Mouse (Mus musculus) embryonic stem cell, embryonic (primary cell): ENCODE data around the gene Cog2.

Experiments used
- CTCF ChIA-PET, 4 experiments: fragments of 300-600 bp in 2 of 4; fragments of 350-600 bp in 2 of 4; sonication (Branson Sonifier 250); formaldehyde crosslinking; loops; one replicate each; lab custom pipeline; 2022; ENCODE audit warnings: inconsistent platforms in 2 of 4; lab: Charles Lee
- POLR2A ChIA-PET, 4 experiments: fragments of 300-600 bp in 2 of 4; fragments of 350-600 bp in 2 of 4; sonication (Branson Sonifier 250); formaldehyde crosslinking; loops; one replicate each; lab custom pipeline; 2022; ENCODE audit warnings: antibody characterized with exemption in 4 of 4, inconsistent platforms in 1 of 4; lab: Charles Lee

Gene Cog2

GRCm38 (mm10) chr8:124546371-124546770 is 25.8 kb downstream of the Cog2 start:
- POLR2A ChIA-PET = interaction anchor here in 2 of 4 experiments (0.6 to 3.0 kb wide), 8 partner anchors 11 to 131 kb away, joined by 3 to 21 read pairs (median 3); no protein-coding TSS in a partner anchor
- CTCF ChIA-PET = interaction anchor here in 3 of 4 experiments (0.6 to 1.3 kb wide), 5 partner anchors 11 to 246 kb away, joined by 3 to 7 read pairs (median 3); partner anchors contain the start of gene Trim67 (in 1 of the 3)

- POLR2A ChIA-PET = interaction anchor here in 2 of 4 experiments (0.6 to 3.0 kb wide), 8 partner anchors 11 to 69 kb away, joined by 3 to 21 read pairs (median 3); partner anchors contain the start of gene Cog2 (in 1 of the 2)
- CTCF ChIA-PET = interaction anchor here in 2 of 4 experiments (0.6 to 1.1 kb wide), 3 partner anchors 12 to 246 kb away, joined by 3 to 4 read pairs (median 4); partner anchors contain the start of gene Trim67 (in 1 of the 2)
Measured at GRCm38 (mm10) chr8:124546815-124547214, 26.2 kb downstream of the Cog2 start.

- POLR2A ChIA-PET = interaction anchor here in 2 of 4 experiments (0.6 to 3.0 kb wide), 9 partner anchors 11 to 69 kb away, joined by 3 to 21 read pairs (median 3); partner anchors contain the start of gene Cog2 (in 1 of the 2)
- CTCF ChIA-PET = interaction anchor here in 3 of 4 experiments (0.9 to 1.6 kb wide), 4 partner anchors 12 to 27 kb away, joined by 3 to 4 read pairs (median 4); partner anchors contain the start of gene Cog2 (in 1 of the 3)
Measured at GRCm38 (mm10) chr8:124547269-124547668, 26.7 kb downstream of the Cog2 start.

- ChIA-PET CTCF (interaction anchor here in 2 of 4 experiments (0.7 to 2.8 kb wide), 5 partner anchors 25 to 154 kb away, joined by 3 to 11 read pairs (median 3); partner anchors contain the start of gene Cog2 (in 1 of the 2)), POLR2A (interaction anchor here in 3 of 4 experiments (0.6 to 1.9 kb wide), 8 partner anchors 8 to 29 kb away, joined by 3 to 5 read pairs (median 3); partner anchors contain the start of gene Cog2 (in 2 of the 3))
Measured at GRCm38 (mm10) chr8:124548187-124548586, 27.6 kb downstream of the Cog2 start.

GRCm38 (mm10) chr8:124551011-124551661 is 30.6 kb downstream of the Cog2 start:
- CTCF ChIA-PET = interaction anchor here in 2 of 4 experiments (0.6 to 1.8 kb wide), 2 partner anchors 23 to 96 kb away, joined by 5 to 10 read pairs; no protein-coding TSS in a partner anchor
- POLR2A ChIA-PET = interaction anchor here in 1 of 4 experiments (1.0 kb wide), 1 partner anchor 30 kb away, joined by 4 read pairs; the partner anchor contains the start of gene Cog2

- ChIA-PET POLR2A (interaction anchor here in 1 of 4 experiments (1.7 kb wide), 1 partner anchor 18 kb away, joined by 7 read pairs; no protein-coding TSS in a partner anchor), CTCF (interaction anchor here in 1 of 4 experiments (0.8 kb wide), 1 partner anchor 18 kb away, joined by 3 read pairs; no protein-coding TSS in a partner anchor)
Measured at GRCm38 (mm10) chr8:124555113-124555750, 34.7 kb downstream of the Cog2 start.

GRCm38 (mm10) chr8:124556164-124556563 is 35.6 kb downstream of the Cog2 start:
- POLR2A ChIA-PET = interaction anchor here in 2 of 4 experiments (0.7 to 1.7 kb wide), 4 partner anchors 11 to 662 kb away, joined by 3 to 7 read pairs (median 3); partner anchors contain the start of genes Acta1 (in 1 of the 2) and Fam89a (in 1 of the 2)
- CTCF ChIA-PET = interaction anchor here in 1 of 4 experiments (1.0 kb wide), 1 partner anchor 18 kb away, joined by 3 read pairs; no protein-coding TSS in a partner anchor

- POLR2A ChIA-PET = interaction anchor here in 2 of 4 experiments (0.6 to 1.7 kb wide), 5 partner anchors 12 to 662 kb away, joined by 3 to 7 read pairs (median 3); partner anchors contain the start of genes Acta1 (in 1 of the 2) and Fam89a (in 1 of the 2)
- CTCF ChIA-PET = interaction anchor here in 1 of 4 experiments (1.0 kb wide), 1 partner anchor 17 kb away, joined by 3 read pairs; no protein-coding TSS in a partner anchor
Measured at GRCm38 (mm10) chr8:124556658-124557057, 36.1 kb downstream of the Cog2 start.

GRCm38 (mm10) chr8:124557476-124557875 is 36.9 kb downstream of the Cog2 start:
- ChIA-PET CTCF (interaction anchor here in 2 of 4 experiments (0.5 to 1.0 kb wide), 2 partner anchors 16 to 164 kb away, joined by 3 to 4 read pairs; no protein-coding TSS in a partner anchor), POLR2A (interaction anchor here in 1 of 4 experiments (1.7 kb wide), 1 partner anchor 10 kb away, joined by 4 read pairs; no protein-coding TSS in a partner anchor)

- POLR2A ChIA-PET = no interaction called here
- CTCF ChIA-PET = no interaction called here
Measured at GRCm38 (mm10) chr8:124567126-124567525, 46.6 kb downstream of the Cog2 start.

- ChIA-PET POLR2A (no interaction called here), CTCF (no interaction called here)
Measured at GRCm38 (mm10) chr8:124567584-124567983, 47.0 kb downstream of the Cog2 start.

GRCm38 (mm10) chr8:124569100-124569499 is 48.5 kb downstream of the Cog2 start:
- ChIA-PET POLR2A (interaction anchor here in 1 of 4 experiments (0.6 kb wide), 1 partner anchor 85 kb away, joined by 3 read pairs; no protein-coding TSS in a partner anchor), CTCF (no interaction called here)

GRCm38 (mm10) chr8:124569593-124569992 is 49.0 kb downstream of the Cog2 start, which contains the start of gene Agt:
TSS of gene Agt (minus strand) at chr8:124569706.
- ChIA-PET CTCF (interaction anchor here in 1 of 4 experiments (0.9 kb wide), 1 partner anchor 176 kb away, joined by 3 read pairs; no protein-coding TSS in a partner anchor), POLR2A (no interaction called here)

- CTCF ChIA-PET = interaction anchor here in 1 of 4 experiments (0.7 to 1.2 kb wide), 3 partner anchors 51 to 202 kb away, joined by 3 read pairs; partner anchors contain the start of gene Cog2
- POLR2A ChIA-PET = interaction anchor here in 2 of 4 experiments (0.7 to 0.9 kb wide), 2 partner anchors 13 to 109 kb away, joined by 3 to 5 read pairs; no protein-coding TSS in a partner anchor
Measured at GRCm38 (mm10) chr8:124571732-124572429, 51.3 kb downstream of the Cog2 start.

GRCm38 (mm10) chr8:124572430-124572775 is 51.8 kb downstream of the Cog2 start:
- CTCF ChIA-PET = interaction anchor here in 1 of 4 experiments (1.0 to 2.3 kb wide), 2 partner anchors 179 to 255 kb away, joined by 3 to 9 read pairs; no protein-coding TSS in a partner anchor
- POLR2A ChIA-PET = no interaction called here

- CTCF ChIA-PET = interaction anchor here (0.5 to 2.3 kb wide), 64 partner anchors 9 to 649 kb away, joined by 3 to 12 read pairs (median 4); partner anchors contain the start of gene Cog2 (in 2 of the 4)
Measured at GRCm38 (mm10) chr8:124573552-124574340, 53.2 kb downstream of the Cog2 start.

More at GRCm38 (mm10) chr8:124573552-124574340, 53.2 kb downstream of the Cog2 start:
- POLR2A ChIA-PET = interaction anchor here in 3 of 4 experiments (0.6 to 3.0 kb wide), 19 partner anchors 8 to 1121 kb away, joined by 3 to 9 read pairs (median 4); no protein-coding TSS in a partner anchor
